Mouse (Mus musculus) forebrain, embryonic 10.5 days (tissue): Measurements from ENCODE around the gene Urm1. TPM values are rescaled to one million over a fixed set of nuclear protein-coding genes. Genes with fewer than 3 reads are reported as not detected.

ENCODE experiments used
- DNase-seq: peaks from one replicate; pipeline ENCODE4 v3.0.0-alpha.2; 2017; ENCODE audit warnings: low spot score; ENCODE audit errors: extremely low spot score
- H3K27ac ChIP-seq: fragments of 300-500 bp; sonication (generic); 2 replicates; pipeline ENCODE4 v1.5.1; 2016; ENCODE audit warnings: mild to moderate bottlenecking
- H3K27me3 ChIP-seq: fragments of 300-500 bp; sonication (generic); 2 replicates; pipeline ENCODE4 v1.6.1; 2016; ENCODE audit warnings: mild to moderate bottlenecking; ENCODE audit not compliant: poor library complexity, severe bottlenecking
- H3K36me3 ChIP-seq: fragments of 300-500 bp; sonication (generic); replicated peaks from 2 replicates; pipeline ENCODE4 v1.6.1; 2016; ENCODE audit warnings: mild to moderate bottlenecking, moderate library complexity
- H3K4me1 ChIP-seq: fragments of 300-500 bp; sonication (generic); 2 replicates; pipeline ENCODE4 v1.6.1; 2016
- H3K4me3 ChIP-seq: fragments of 300-500 bp; sonication (generic); 2 replicates; pipeline ENCODE4 v1.5.1; 2016; ENCODE audit warnings: mild to moderate bottlenecking, moderate library complexity
- H3K9me3 ChIP-seq: fragments of 300-500 bp; sonication (generic); 2 replicates; pipeline ENCODE4 v1.6.1; 2016; ENCODE audit warnings: mild to moderate bottlenecking, moderate library complexity
- whole genome bisulfite sequencing: fragments of 180-500 bp; shearing (Covaris S2); methylation state at CpG from one replicate; pipeline ENCODE4 v1.1.7; 2016; 5-methylcytosine and 5-hydroxymethylcytosine counted together
- polyA plus RNA-seq: library from polyadenylated mRNA; unstranded; fragments of >200 nt; fragmentation: Nextera tagmentation; extraction: Ambion mirVana; gene quantifications from 2 replicates; pipeline ENCODE4 v1.2.1, GENCODE M21; 2016

Urm1 gene
- polyA plus RNA-seq, 1 experiment from 2014 or later, result 15.9 TPM

GRCm38 (mm10) chr2:29803400-29803831 lies 16.5 kb upstream of the Urm1 start:
- 24% methylated on average over 6 of the region's 6 CpGs for WGBS
- Histone ChIP-seq H3K4me3 (peak overlapping the region; percentile 93), H3K27ac (peak overlapping the region; percentile 87), H3K27me3 (peaks cover 26% of the 10 kb centered on the region), H3K9me3 (no peaks in the 10 kb centered on the region), H3K36me3 (peaks cover 39% of the 10 kb centered on the region), H3K4me1 (peaks cover 18% of the 10 kb centered on the region)
- peak; percentile 34 for DNase-seq

- Histone ChIP-seq H3K9me3 (no peaks in the 10 kb centered on the region), H3K36me3 (peaks cover 54% of the 10 kb centered on the region), H3K4me3 (no peak overlapping the region), H3K27me3 (peaks cover 51% of the 10 kb centered on the region), H3K4me1 (peaks cover 31% of the 10 kb centered on the region), H3K27ac (no peak overlapping the region)
- DNase-seq, result no peak
- 88% methylated on average over 11 of the region's 11 CpGs for WGBS
Observed at GRCm38 (mm10) chr2:29815678-29816371, 4.0 kb upstream of the Urm1 start.

GRCm38 (mm10) chr2:29817426-29818232 lies 2.2 kb upstream of the Urm1 start:
- DNase-seq, result peak; percentile 86
- H3K27ac ChIP-seq, result no peak overlapping the region
- H3K4me3 ChIP-seq, result peak overlapping the region; percentile 18; the same call in 1 of the 2 replicates
- WGBS, result 34% methylated on average over 8 of the region's 8 CpGs
- peaks cover 38% of the 10 kb centered on the region for H3K4me1 ChIP-seq
- no peaks in the 10 kb centered on the region for H3K9me3 ChIP-seq
- H3K36me3 ChIP-seq, result peaks cover 36% of the 10 kb centered on the region
- peaks cover 69% of the 10 kb centered on the region for H3K27me3 ChIP-seq

GRCm38 (mm10) chr2:29819363-29819762 lies 512 bp upstream of the Urm1 start:
- no peak for DNase-seq
- H3K27ac ChIP-seq, result peak overlapping the region; percentile 86; the same call in 1 of the 2 replicates
- no peaks in the 10 kb centered on the region for H3K9me3 ChIP-seq
- peaks cover 38% of the 10 kb centered on the region for H3K4me1 ChIP-seq
- whole genome bisulfite sequencing, result 13% methylated on average over 2 of the region's 2 CpGs
- peaks cover 18% of the 10 kb centered on the region for H3K36me3 ChIP-seq
- peak overlapping the region; percentile 47 for H3K4me3 ChIP-seq
- H3K27me3 ChIP-seq, result peaks cover 70% of the 10 kb centered on the region

GRCm38 (mm10) chr2:29826318-29826925 lies 6.5 kb downstream of the Urm1 start:
- H3K4me1 ChIP-seq, result peaks cover 21% of the 10 kb centered on the region
- peaks cover 25% of the 10 kb centered on the region for H3K27me3 ChIP-seq
- DNase-seq, result no peak
- 25% methylated on average over 11 of the region's 11 CpGs for WGBS
- peak overlapping the region; percentile 89 for H3K4me3 ChIP-seq
- H3K27ac ChIP-seq, result peak overlapping the region; percentile 90
- no peaks in the 10 kb centered on the region for H3K9me3 ChIP-seq
- H3K36me3 ChIP-seq, result no peaks in the 10 kb centered on the region

GRCm38 (mm10) chr2:29826926-29827708 lies 7.2 kb downstream of the Urm1 start:
- Histone ChIP-seq H3K4me3 (peak overlapping the region; percentile 89), H3K4me1 (peaks cover 21% of the 10 kb centered on the region), H3K27me3 (peaks cover 25% of the 10 kb centered on the region), H3K9me3 (no peaks in the 10 kb centered on the region), H3K27ac (peak overlapping the region; percentile 90), H3K36me3 (peaks cover 4% of the 10 kb centered on the region; the same call in 1 of the 2 replicates)
- under 1% methylated on average over 48 of the region's 48 CpGs for WGBS
- peak; percentile 97 for DNase-seq

- Histone ChIP-seq H3K27me3 (peaks cover 23% of the 10 kb centered on the region), H3K4me1 (peaks cover 21% of the 10 kb centered on the region), H3K9me3 (no peaks in the 10 kb centered on the region), H3K4me3 (peak overlapping the region; percentile 89), H3K36me3 (peaks cover 6% of the 10 kb centered on the region), H3K27ac (peak overlapping the region; percentile 90)
- no peak for DNase-seq
- WGBS, result 5% methylated on average over 12 of the region's 12 CpGs
Observed at GRCm38 (mm10) chr2:29827709-29828024, 7.8 kb downstream of the Urm1 start.

GRCm38 (mm10) chr2:29831106-29831505 lies 11.2 kb downstream of the Urm1 start:
- no peaks in the 10 kb centered on the region for H3K9me3 ChIP-seq
- peaks cover 35% of the 10 kb centered on the region for H3K4me1 ChIP-seq
- H3K36me3 ChIP-seq, result peaks cover 31% of the 10 kb centered on the region
- H3K27ac ChIP-seq, result no peak overlapping the region
- DNase-seq, result no peak
- peaks cover 52% of the 10 kb centered on the region for H3K27me3 ChIP-seq
- 97% methylated on average over 4 of the region's 4 CpGs for WGBS
- H3K4me3 ChIP-seq, result no peak overlapping the region

GRCm38 (mm10) chr2:29833796-29834195 lies 13.9 kb downstream of the Urm1 start:
- H3K4me1 ChIP-seq, result peaks cover 25% of the 10 kb centered on the region
- peaks cover 79% of the 10 kb centered on the region for H3K27me3 ChIP-seq
- H3K9me3 ChIP-seq, result no peaks in the 10 kb centered on the region
- H3K27ac ChIP-seq, result no peak overlapping the region
- DNase-seq, result no peak
- 95% methylated on average over 5 of the region's 5 CpGs for whole genome bisulfite sequencing
- H3K36me3 ChIP-seq, result peaks cover 51% of the 10 kb centered on the region
- no peak overlapping the region for H3K4me3 ChIP-seq

- 20% methylated on average over 2 of the region's 2 CpGs for WGBS
- Histone ChIP-seq H3K36me3 (peaks cover 63% of the 10 kb centered on the region), H3K27me3 (peaks cover 95% of the 10 kb centered on the region), H3K4me3 (no peak overlapping the region), H3K4me1 (peaks cover 39% of the 10 kb centered on the region), H3K9me3 (no peaks in the 10 kb centered on the region), H3K27ac (peak overlapping the region; percentile 45; the same call in 1 of the 2 replicates)
- no peak for DNase-seq
Observed at GRCm38 (mm10) chr2:29835391-29835899, 15.6 kb downstream of the Urm1 start.

- Histone ChIP-seq H3K4me3 (no peak overlapping the region), H3K9me3 (no peaks in the 10 kb centered on the region), H3K36me3 (peaks cover 79% of the 10 kb centered on the region), H3K4me1 (peaks cover 58% of the 10 kb centered on the region), H3K27ac (no peak overlapping the region; the same call in 1 of the 2 replicates), H3K27me3 (peaks cover 100% of the 10 kb centered on the region)
- 56% methylated on average over 4 of the region's 4 CpGs for WGBS
- no peak for DNase-seq
Observed at GRCm38 (mm10) chr2:29839460-29839859, 19.6 kb downstream of the Urm1 start.
